Mouse (Mus musculus): ENCODE measurements at regions not wholly inside any gene's neighbourhood (a gene's known extent, or its start where the extent isn't known, plus 50 kb on each side); places are given as distances from the start of the nearest gene placed in this dataset.

DNA sequence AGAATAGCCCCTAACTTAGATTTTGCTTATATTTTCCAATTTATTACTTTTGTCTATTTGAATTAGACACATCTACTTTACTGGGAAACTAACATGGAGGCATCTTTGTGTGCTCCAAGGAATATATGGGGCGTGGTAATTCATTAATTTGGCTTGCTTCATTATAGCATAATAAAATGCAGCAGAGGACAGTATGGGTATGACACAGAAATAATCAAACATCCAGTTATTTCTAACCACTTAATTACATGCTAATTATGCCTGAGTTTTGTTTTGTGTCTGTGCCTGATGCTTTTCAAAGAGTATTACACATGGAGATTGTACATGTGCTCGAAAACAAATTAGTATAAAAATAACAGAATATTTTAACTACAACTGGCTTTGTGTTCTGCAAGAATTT, 438.0 kb upstream of the Adgrl4 start:
- Histone ChIP-seq H3K27me3 (replicated peaks) (no peaks in the 10 kb centered on the region), H3K9me3 (no peaks in the 10 kb centered on the region), H3K4me1 (no peaks in the 10 kb centered on the region), H3K4me3 (replicated peaks) (no peak overlapping the region), H3K36me3 (replicated peaks; ENCODE audit: low read length) (no peaks in the 10 kb centered on the region)
- TF ChIP-seq GATA1 (IDR thresholded peaks at IDR 0.05; ENCODE audit: borderline replicate concordance, low read length) (no peak), FLI1 (IDR thresholded peaks at IDR 0.05; ENCODE audit: low read length) (no peak)

DNA sequence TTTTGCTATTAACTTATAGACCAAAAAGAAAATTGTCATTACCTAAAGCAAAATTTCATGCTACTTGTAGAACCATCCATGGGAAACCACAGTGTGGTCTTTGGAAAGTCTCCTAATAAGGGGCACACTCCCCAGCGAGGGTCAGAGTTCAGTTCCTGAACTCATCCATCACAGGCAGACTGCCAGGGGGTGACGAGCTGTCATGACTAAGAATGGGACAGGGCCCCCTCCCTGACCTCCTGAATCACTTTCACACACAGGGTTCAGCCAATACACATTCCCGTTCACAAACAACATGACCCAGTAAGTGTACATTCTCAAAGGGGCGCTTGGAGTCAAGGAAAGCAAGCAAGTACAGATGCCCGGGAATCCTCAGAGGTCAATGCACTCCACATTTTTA, 437.5 kb upstream of the Adgrl4 start:
- TF ChIP-seq FLI1 (IDR thresholded peaks at IDR 0.05; ENCODE audit: low read length): no peak
- no peak for TF ChIP-seq GATA1 (IDR thresholded peaks at IDR 0.05; ENCODE audit: borderline replicate concordance, low read length)
- H3K27me3 ChIP-seq (replicated peaks): no peaks in the 10 kb centered on the region
- no peaks in the 10 kb centered on the region for H3K9me3 ChIP-seq
- H3K36me3 ChIP-seq (replicated peaks; ENCODE audit: low read length): no peaks in the 10 kb centered on the region
- H3K4me3 ChIP-seq (replicated peaks): no peak overlapping the region
- H3K4me1 ChIP-seq: no peaks in the 10 kb centered on the region

DNA sequence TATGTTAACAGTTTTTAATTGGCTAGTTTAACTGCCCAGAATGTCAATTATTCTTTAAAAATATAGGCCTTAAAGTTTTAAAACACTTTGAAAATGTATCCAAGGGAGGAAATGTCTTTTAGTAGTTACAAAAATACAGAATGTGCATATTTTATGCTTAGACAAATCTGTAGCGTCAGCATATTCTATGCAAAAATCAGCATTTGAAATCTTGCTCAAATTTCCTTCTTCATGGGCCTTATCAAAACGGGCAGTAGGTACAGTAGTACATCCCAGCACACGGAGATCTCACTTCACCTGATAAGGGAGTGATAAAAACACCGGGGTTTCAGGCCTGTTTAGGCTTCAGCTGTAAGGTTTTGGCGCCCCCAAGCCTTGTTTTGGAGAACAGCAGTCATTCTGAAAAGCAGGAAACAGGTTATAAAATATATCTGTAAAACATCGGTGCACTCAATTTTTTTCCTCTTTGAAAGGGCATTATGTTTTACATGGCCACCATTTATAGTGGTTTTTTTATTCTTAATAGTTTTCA, 435.7 kb upstream of the Adgrl4 start:
- Histone ChIP-seq H3K4me1 (no peaks in the 10 kb centered on the region), H3K27me3 (replicated peaks) (no peaks in the 10 kb centered on the region), H3K36me3 (replicated peaks; ENCODE audit: low read length) (no peaks in the 10 kb centered on the region), H3K9me3 (no peaks in the 10 kb centered on the region), H3K4me3 (replicated peaks) (no peak overlapping the region)
- no peak for TF ChIP-seq GATA1 (IDR thresholded peaks at IDR 0.05; ENCODE audit: borderline replicate concordance, low read length)
- TF ChIP-seq FLI1 (IDR thresholded peaks at IDR 0.05; ENCODE audit: low read length): no peak

DNA sequence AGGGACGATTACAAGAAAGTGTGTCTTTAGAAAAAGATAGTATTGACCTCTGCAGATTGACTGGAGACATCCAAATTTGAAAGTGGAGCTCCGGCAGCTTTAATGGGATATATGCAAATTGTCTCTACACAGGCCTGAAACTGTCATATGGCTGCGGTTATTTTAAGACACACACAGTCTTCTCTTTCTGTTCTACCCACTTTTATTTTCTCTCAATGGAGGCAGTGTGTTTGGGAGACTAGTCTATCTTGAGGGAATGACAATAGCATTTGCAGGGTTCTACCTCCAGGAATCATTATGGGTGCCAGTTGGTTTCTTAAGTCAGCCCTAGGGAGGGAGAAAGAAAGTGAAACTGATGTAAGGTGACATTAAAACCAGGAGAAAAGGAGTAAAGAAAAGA, 434.2 kb upstream of the Adgrl4 start:
- TF ChIP-seq GATA1 (IDR thresholded peaks at IDR 0.05; ENCODE audit: borderline replicate concordance, low read length) (no peak), FLI1 (IDR thresholded peaks at IDR 0.05; ENCODE audit: low read length) (no peak)
- Histone ChIP-seq H3K4me1 (no peaks in the 10 kb centered on the region), H3K27me3 (replicated peaks) (no peaks in the 10 kb centered on the region), H3K4me3 (replicated peaks) (no peak overlapping the region), H3K36me3 (replicated peaks; ENCODE audit: low read length) (no peaks in the 10 kb centered on the region), H3K9me3 (no peaks in the 10 kb centered on the region)

DNA sequence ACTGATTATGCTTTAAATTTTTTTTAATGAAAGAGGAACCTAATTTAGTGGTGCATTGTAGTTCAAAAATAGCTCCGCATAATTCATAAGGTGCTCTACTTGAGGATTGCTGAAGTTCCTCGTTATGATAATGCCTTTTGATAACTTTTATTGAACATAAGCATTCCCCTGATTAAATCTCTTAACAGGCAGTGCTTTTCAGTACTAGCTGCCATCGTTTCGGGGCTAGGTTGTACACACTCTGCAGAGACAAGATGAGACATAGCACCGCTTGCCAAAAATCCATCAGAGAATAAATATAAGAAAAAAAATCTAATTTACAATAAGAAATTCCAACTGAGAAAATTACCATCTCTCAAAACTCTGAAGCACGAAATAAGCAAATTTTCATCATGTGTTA, 433.7 kb upstream of the Adgrl4 start:
- no peaks in the 10 kb centered on the region for H3K9me3 ChIP-seq
- H3K4me1 ChIP-seq: no peaks in the 10 kb centered on the region
- TF ChIP-seq FLI1 (IDR thresholded peaks at IDR 0.05; ENCODE audit: low read length) (no peak), GATA1 (IDR thresholded peaks at IDR 0.05; ENCODE audit: borderline replicate concordance, low read length) (no peak)
- H3K4me3 ChIP-seq (replicated peaks): no peak overlapping the region
- no peaks in the 10 kb centered on the region for H3K36me3 ChIP-seq (replicated peaks; ENCODE audit: low read length)
- no peaks in the 10 kb centered on the region for H3K27me3 ChIP-seq (replicated peaks)

DNA sequence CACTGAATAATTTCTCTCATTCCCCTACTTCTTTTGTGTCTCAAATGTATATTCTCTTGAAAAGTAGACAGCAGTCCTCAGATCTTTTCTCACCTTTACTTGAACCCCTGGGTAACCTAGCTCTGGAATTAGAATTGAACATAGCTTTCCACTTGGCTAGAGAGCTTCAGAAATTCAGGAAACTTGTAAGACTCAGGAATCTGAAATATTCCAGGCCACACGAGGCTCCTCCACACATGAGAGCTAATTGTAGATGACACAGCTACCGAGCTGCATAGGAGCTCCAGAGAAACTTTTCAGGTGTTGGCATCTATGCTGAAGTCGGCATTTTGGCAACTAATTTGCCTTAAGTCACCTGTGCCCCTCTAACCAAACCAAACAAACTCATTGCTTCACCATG, 417.7 kb upstream of the Adgrl4 start:
- TF ChIP-seq GATA1 (IDR thresholded peaks at IDR 0.05; ENCODE audit: borderline replicate concordance, low read length) (no peak), FLI1 (IDR thresholded peaks at IDR 0.05; ENCODE audit: low read length) (no peak)
- H3K4me3 ChIP-seq (replicated peaks): no peak overlapping the region

DNA sequence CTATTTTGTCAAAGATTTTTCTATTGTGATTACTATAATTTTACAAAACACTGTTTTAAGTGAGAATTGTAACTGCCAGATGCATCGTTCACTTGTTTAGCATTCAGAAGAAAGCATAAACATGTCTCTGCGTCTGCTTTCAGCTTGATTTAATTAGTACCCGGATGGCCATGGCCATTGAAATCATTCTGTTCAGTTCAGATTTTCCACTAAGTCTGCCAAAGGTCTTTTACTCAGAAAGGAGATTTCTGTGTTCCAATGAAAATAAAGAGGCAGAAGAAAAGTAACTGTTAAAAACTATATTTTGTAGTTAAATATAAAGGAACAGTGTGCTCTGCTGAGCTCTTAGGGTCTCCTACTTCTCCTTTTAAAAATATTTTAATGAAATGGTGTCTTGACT, 380.2 kb upstream of the Adgrl4 start:
- H3K36me3 ChIP-seq (replicated peaks; ENCODE audit: low read length): no peaks in the 10 kb centered on the region
- no peak overlapping the region for H3K4me3 ChIP-seq (replicated peaks)
- H3K9me3 ChIP-seq: 0 out of 2 replicates have a peak, but pooled peaks cover 4% of the 10 kb centered on the region
- TF ChIP-seq FLI1 (IDR thresholded peaks at IDR 0.05; ENCODE audit: low read length) (no peak), GATA1 (IDR thresholded peaks at IDR 0.05; ENCODE audit: borderline replicate concordance, low read length) (no peak)
- H3K27me3 ChIP-seq (replicated peaks): no peaks in the 10 kb centered on the region
- no peaks in the 10 kb centered on the region for H3K4me1 ChIP-seq

More for the DNA sequence above, 417.7 kb upstream of the Adgrl4 start:
- H3K36me3 ChIP-seq (replicated peaks; ENCODE audit: low read length): no peaks in the 10 kb centered on the region
- no peaks in the 10 kb centered on the region for H3K9me3 ChIP-seq
- no peaks in the 10 kb centered on the region for H3K27me3 ChIP-seq (replicated peaks)
- no peaks in the 10 kb centered on the region for H3K4me1 ChIP-seq

DNA sequence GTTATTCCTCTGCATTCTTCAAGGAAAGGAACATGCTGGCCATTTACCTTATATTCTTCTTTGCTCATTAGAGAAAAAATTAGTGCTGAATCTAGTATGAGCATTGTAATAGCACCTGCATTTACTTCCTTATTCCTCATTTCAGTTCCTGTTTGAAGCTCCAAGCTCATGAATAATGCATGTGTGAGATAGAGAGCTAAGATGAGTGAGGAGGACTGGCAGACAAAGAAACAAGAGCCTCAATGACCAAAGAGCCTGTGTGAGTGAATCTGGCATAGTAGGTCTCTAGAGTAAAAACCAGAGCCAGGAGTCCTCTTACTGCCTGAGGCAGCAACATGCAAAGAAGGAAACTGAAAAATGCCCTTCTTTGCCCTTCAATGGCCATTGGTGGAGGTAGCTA, 365.4 kb upstream of the Adgrl4 start:
- Histone ChIP-seq H3K4me1 (no peaks in the 10 kb centered on the region), H3K27me3 (replicated peaks) (no peaks in the 10 kb centered on the region), H3K4me3 (replicated peaks) (no peak overlapping the region), H3K36me3 (replicated peaks; ENCODE audit: low read length) (no peaks in the 10 kb centered on the region), H3K9me3 (no peaks in the 10 kb centered on the region)
- TF ChIP-seq FLI1 (IDR thresholded peaks at IDR 0.05; ENCODE audit: low read length) (no peak), GATA1 (IDR thresholded peaks at IDR 0.05; ENCODE audit: borderline replicate concordance, low read length) (no peak)

DNA sequence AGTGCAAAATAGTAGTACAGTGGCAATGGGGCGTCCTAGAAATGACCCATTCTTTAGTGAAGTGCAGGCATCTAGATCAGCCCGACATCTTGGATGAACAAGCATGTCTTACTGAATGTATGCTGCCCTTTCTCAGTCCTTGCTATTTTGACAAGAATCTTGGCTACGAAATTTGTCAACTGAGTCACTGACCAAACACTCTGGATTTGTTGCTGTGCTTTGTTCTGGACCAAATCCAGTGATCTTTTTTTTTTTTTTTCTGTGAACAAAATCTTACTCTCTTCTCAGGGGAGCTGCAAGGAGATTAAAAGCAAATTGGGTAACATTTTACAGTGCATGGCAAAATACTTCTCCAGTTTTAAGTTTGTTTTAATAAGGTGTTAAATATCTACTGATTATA, 320.9 kb upstream of the Adgrl4 start:
- Histone ChIP-seq H3K4me3 (replicated peaks) (no peak overlapping the region), H3K4me1 (no peaks in the 10 kb centered on the region), H3K27me3 (replicated peaks) (no peaks in the 10 kb centered on the region), H3K36me3 (replicated peaks; ENCODE audit: low read length) (no peaks in the 10 kb centered on the region), H3K9me3 (no peaks in the 10 kb centered on the region)
- TF ChIP-seq GATA1 (IDR thresholded peaks at IDR 0.05; ENCODE audit: borderline replicate concordance, low read length): no peak
- no peak for TF ChIP-seq FLI1 (IDR thresholded peaks at IDR 0.05; ENCODE audit: low read length)

DNA sequence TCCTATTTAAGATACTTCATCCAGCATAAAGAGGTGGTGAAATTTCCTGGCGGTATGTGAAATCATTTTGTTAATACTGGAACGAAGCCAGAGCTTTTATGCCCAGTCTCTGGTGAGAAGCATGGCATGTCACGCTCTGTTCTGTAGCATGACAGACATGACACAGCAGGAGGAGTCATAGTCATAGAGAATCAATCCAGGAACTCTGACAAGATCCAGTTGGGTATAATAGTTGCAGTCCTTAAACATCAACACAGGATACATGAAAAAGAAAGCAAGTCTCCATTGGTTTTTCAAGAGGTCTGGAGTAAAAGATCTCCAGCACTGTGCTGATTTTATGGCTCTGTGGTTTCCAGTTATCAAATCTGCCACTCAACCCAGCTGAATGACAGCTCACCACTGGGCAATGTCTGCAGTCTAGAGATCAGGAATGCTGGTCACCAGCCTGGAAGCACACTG, 320.1 kb upstream of the Adgrl4 start:
- no peak overlapping the region for H3K4me3 ChIP-seq (replicated peaks)
- H3K9me3 ChIP-seq: no peaks in the 10 kb centered on the region
- no peak for TF ChIP-seq FLI1 (IDR thresholded peaks at IDR 0.05; ENCODE audit: low read length)
- no peak for TF ChIP-seq GATA1 (IDR thresholded peaks at IDR 0.05; ENCODE audit: borderline replicate concordance, low read length)
- H3K4me1 ChIP-seq: no peaks in the 10 kb centered on the region
- no peaks in the 10 kb centered on the region for H3K27me3 ChIP-seq (replicated peaks)
- H3K36me3 ChIP-seq (replicated peaks; ENCODE audit: low read length): no peaks in the 10 kb centered on the region

DNA sequence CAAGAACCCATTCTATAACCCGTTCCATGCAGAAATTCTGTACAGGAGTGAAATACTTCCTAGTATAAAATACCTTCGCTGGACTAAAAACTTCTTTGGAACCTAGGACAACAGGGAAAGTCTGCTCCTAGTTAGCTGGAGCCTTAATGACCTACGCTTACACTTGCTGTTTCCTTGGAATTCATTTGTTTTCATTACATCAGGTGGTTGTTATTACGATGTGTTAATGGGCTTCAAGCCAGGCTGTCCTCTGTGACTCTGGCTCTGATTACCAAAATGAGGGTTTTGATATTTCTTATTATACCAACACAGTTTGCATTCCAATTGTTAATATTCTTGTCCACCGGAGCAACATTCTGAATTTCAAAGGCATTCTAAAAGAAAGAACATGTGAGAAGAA, 313.6 kb upstream of the Adgrl4 start:
- H3K9me3 ChIP-seq: no peaks in the 10 kb centered on the region
- H3K4me1 ChIP-seq: no peaks in the 10 kb centered on the region
- no peaks in the 10 kb centered on the region for H3K27me3 ChIP-seq (replicated peaks)
- H3K36me3 ChIP-seq (replicated peaks; ENCODE audit: low read length): no peaks in the 10 kb centered on the region
- no peak overlapping the region for H3K4me3 ChIP-seq (replicated peaks)
- TF ChIP-seq FLI1 (IDR thresholded peaks at IDR 0.05; ENCODE audit: low read length): no peak

Data from megakaryocyte, embryonic 14.5 days (primary cell).